Mouse (Mus musculus): ENCODE data around the gene Tgfbr2.
A peak's percentile ranks its signal among the peaks of the same experiment; 100 is the strongest.

Gene Tgfbr2

DNA sequence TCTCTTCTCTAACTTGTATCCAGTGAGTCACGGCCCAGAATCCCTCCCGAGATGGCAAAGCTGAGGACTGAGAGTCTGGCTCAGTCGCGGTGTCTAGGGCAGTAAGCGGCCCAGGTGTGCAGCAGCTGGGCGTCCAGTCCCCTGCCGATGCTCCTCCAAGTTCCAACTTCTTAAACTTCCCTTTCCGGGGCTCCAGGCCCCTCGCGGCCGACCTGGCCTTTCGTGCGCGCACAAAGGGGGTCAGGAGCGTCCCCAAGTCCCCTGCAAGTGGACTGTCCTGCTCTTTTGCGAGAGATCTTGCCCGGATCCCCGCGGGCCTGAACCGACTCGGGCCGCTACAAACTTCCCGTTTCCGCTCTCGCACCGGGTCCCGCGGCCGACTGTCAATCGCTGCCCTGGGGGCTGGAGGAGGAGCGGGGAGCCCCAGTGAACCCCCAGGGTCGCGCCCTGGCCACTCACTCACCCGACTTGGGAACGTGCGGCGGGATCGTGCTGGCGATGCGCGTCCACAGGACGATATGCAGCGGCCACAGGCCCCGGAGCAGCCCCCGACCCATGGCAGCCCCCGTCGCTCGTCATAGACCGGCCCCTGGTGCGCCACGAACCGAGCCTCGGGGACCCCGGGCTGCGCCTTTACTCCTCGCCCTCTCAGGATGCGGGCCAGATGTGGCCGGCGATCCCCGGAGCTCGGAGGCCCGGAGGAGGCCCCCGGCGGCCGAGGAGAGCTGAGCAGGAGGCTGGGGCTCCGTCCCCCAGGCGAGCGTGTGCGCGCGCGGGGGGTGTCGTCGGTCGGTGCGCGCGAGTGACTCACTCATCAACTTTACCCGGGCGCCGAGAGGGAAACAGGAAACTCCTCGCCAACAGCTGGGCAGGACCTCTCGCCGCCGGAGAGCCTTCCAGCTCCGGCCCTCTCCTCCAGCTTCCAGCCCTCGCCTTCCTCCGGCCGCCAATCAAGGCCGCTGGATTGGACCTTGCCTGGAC, at the start of gene Tgfbr2:
Gene Tgfbr2, minus strand, starts transcription at position 880 of the 981 bp plus-strand sequence.
- peak; percentile 90 to 93 for DNase-seq (ENCODE audit: low spot score in 2 of 2)

DNA sequence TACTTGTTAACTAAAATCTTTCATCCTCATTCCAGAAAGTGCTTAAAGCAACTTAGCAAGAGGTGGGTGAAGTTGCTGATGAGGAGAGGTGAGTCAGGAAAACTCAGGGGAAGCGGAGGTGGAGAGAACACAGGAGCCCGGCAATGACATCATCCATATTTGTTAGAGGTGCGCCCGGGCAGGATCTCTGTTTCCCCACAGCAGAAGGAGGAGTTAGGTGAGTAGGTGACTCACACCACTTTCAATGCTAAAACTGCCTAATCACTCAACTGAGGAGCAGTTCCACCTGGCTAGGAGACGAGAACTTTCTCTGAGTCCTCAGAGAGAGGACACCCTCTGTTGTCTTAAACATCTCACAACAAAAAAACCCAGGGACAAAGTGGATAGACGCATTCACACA, 48.2 kb upstream of the Tgfbr2 start:
- peak in 1 of 2 experiments; percentile 16 for DNase-seq (ENCODE audit: low spot score in 2 of 2)

DNA sequence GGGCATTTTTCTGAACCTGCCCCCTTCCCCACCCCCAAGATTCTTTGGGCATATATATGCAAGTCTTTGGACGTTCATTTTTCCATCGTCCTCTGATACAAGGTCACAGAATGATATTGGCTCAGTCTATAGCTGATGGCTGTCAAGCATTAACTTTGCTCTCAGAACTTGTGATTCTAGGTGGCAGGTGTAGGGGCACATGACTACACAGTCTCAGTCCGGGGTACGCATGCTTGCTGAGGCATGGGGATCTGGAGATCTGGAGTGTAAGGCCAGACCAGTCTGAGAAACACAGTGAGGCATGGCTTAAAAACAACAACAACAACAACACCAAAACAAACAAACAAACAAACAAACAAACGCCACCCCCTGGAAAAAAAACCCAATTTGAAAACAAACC, 47.5 kb upstream of the Tgfbr2 start:
- no peak for DNase-seq (ENCODE audit: low spot score in 2 of 2)

DNA sequence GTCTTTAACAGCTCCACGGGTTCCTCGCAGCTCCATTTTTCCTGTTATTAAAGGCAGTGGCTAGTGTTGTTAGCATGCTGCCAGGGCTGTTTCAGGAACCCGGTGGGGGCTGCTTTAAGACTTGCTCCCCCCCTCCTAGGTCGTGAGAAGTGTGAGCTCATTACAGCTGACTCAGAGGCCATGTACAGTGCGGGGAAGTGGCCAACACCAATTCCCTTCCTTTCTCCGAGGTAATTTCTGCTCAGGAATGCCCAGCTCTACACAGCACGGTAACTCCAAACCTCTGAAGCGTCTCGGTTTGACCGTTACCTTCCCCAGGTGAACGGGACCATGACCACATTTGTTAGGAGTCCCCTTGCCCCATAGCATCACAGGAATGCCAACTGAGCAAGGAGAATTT, 46.8 kb upstream of the Tgfbr2 start:
- no peak for DNase-seq (ENCODE audit: low spot score in 2 of 2)

DNA sequence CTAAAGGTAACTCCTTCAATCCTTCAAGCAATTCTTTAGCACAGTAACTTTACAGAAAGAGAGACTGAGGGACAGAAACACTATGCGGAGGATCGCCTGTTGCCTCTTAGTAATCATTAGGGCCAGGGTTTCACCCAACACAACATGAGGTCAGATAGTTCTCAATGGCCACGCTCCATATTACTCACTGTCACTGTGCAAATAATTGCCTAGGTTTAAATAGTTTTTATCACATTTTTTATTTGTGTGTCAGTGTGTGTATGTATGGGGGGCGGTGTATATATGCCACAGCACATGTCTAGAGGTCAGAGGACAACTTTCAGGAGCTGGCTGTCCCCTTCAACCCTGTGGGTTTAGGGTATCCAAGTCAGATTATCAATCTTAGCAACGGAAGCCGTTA, 46.4 kb upstream of the Tgfbr2 start:
- DNase-seq (ENCODE audit: low spot score in 2 of 2) = no peak

DNA sequence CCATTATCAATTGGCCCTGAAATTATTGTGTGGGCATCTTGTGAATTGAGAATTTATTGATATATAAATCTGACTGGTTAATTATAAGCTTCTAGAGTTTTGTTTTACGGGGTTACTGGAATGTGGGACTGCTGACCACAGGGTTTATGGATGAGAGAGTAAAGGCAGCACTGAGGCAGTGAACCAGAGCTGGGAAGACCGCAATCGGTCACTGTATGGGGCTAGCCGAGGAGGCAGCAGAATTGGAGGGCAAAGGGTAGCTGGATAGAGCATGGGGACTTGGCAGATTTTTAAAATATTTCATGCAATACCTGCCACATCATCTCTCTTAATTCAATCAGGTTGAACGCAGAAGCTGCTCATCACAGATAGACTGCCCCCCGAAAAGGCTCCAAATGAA, 45.5 kb upstream of the Tgfbr2 start:
- no peak for DNase-seq (ENCODE audit: low spot score in 2 of 2)

DNA sequence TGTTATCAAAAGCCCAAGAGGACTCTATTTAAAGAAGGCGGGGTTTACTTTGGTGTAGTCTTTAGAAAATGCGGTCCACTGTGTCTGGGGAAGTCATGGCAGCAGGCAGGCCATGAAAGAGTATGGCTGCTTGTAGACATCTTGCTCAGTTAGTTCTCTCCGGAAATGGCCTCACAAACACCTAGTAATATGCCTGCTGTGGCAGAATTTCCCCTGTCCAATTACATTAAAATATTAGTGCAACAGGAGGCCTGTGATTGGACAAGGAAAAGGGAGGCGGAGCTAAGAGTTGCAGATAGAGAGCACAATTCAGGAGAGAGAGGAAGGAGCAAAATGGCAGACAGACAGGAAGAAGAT, 45.0 kb upstream of the Tgfbr2 start:
- peak; percentile 35 to 50 for DNase-seq (ENCODE audit: low spot score in 2 of 2)

DNA sequence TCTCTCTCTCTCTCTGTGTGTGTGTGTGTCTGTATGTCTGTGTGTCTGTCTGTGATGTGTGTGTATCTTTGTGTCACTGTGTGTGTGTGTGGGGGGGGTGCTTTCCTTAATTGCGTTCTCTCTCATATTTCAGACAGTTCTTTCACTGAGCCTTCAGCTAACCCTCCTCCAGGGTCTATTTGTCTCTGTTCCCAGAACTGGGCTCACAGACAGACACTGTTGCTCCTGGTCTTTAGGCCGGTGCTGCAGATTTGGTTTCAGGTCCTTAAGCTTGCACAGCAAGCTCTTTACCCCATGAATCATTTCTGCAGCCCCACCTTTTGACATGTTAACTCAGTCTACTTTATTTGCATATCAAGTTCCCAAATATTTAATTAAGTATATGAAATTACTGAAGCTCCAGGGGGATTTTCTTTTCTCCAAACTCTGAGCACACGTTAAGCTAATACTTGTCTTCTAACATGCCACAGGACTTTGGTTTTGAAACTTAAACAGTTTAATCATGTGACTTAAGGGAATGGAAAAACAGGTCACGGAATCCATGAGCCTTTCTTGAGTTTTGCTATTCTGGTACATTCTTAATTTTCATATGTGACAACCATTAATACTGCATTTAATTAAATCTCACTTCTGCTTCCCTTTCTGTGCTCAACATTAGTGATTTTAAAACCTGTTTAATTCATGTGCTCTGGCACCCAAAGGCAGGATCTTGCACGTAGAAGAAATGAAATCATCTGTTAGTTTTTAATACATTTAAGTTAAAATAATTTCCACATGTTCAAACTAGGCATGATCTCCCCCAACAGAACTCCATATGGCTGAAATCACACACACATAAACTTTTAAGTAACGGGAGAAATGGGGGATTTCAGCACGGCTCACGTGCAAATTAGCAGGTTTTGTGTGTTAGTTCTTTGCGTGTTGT, 44.3 kb upstream of the Tgfbr2 start:
- peak in 1 of 2 experiments; percentile 23 for DNase-seq (ENCODE audit: low spot score in 2 of 2)

DNA sequence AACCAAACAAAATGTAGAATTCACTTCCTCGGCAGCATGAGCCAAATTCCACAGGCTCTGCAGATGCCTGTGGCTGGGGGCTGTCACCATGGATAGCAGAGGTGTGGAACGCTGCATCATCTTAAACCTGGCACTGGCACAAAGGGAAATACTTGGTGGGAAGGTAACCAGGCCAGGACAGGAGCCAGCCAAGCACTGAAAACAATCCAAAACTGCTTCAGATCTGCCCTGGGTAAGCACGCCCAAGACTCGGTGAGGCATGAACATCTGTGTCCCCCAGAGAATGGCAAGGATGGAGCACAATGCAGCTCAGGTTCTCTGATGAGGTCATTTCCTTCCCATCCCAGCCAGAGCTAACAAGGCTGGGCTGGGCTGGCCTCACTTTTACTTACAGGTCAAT, 43.6 kb upstream of the Tgfbr2 start:
- peak; percentile 81 to 82 for DNase-seq (ENCODE audit: low spot score in 2 of 2)

DNA sequence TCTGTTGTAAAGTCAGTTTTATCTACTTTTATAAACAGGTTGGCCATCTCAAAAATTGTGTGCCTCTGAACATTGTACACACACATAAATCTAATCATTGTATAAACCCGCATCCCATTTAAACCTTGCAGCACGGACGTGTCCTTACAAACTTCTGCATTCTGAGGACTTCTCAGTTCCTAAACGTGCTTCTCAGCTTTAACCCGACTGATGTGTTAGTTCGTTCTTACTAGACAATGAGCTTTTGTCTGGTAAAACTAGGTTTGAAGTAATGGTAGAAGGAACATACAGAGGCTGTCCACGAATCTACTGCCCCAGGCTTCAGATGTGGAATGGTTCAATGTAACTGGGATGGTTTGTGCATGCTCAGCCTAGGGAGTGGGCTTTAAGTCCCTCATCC, 41.9 kb upstream of the Tgfbr2 start:
- peak in 1 of 2 experiments; percentile 40 for DNase-seq (ENCODE audit: low spot score in 2 of 2)

DNA sequence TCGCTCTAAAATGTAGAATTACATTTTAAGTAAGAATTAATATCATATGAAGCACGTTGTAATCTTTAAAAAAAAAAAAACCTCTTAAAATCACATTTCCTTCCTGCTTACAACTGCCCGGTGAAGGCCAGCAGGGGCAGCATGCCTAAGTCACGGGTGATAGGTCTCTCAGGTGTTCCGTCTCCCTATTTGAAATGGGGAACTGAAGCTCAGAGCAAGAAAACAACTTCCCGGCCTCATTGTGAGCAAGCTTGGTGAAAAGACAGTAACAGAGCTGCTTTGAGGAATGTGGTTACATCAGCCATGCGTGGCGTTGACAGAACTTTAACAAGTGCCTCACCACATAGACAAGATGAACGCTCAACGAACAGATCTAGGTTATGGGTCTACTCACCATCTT, 41.5 kb upstream of the Tgfbr2 start:
- peak; percentile 88 to 91 for DNase-seq (ENCODE audit: low spot score in 2 of 2)

DNA sequence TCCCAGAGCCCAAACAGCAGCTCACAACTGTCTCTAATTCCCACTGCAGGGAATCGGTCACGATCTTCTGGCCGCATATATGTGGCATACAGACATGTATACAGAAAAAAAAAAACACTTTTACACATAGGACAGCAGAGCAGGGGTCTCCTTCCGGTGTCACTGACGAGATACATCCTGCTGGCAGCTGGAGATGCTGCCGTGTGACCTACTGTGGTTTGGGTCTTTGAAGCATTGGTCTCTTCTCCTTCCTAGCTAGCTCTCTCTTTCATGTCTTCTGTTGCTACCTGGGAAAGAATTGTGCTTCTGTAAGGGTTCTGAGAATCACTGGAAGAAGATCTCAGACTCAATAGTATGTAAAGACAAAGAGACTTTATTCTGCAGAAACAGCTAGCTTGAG, 39.1 kb upstream of the Tgfbr2 start:
- peak in 1 of 2 experiments; percentile 32 for DNase-seq (ENCODE audit: low spot score in 2 of 2)

DNA sequence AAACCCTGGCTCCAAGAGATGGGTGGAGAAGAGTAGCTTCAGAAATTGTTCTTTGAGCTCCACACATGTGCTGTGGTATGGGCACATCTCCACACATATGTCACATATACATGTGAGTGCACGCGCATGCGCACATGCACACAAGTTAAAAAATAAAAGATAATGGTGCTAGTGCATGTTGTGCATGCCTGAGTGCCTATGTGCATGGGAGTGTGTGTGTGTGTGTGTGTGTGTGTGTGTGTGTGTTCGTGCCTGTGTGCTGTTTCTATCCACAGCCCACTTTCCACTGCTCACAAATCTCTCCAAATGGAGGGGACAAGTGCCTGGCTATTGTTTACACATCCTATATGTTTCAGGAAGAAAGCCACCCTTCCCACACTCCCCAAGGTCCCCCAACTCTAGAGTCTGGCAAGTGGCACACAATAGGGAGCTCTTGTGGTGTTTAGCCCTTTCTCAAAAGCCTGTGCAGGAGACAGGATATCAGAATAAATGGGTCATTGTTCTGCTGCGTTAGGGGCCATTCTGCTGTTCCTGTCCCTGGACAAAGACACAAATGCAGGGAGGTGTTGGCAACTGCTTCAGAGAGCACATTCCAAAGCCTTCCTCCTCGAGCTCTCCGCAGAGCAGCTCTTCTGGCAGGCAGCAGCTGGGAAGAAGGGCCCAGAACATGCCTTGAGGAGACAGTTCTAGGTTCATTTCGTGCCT, 37.9 kb upstream of the Tgfbr2 start:
- DNase-seq (ENCODE audit: low spot score in 2 of 2) = no peak

DNA sequence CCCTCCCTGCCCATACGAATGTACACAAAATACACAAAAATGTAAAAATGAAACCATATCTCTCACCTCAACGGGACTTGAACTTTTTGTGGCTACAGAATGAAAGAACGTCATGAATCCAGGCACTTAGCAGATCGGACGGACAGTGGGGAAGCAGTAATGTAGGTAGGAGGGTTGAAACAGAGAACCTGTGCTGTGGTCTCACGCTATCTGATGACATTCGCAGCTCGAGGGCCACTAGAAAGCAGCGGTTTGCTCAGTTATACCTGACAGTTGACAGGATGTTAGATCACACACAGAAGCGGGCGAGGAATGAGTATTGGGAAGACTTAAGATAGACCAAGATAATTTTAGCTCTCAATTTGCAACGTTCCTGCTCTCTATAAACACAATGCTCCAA, 36.9 kb upstream of the Tgfbr2 start:
- no peak for DNase-seq (ENCODE audit: low spot score in 2 of 2)

DNA sequence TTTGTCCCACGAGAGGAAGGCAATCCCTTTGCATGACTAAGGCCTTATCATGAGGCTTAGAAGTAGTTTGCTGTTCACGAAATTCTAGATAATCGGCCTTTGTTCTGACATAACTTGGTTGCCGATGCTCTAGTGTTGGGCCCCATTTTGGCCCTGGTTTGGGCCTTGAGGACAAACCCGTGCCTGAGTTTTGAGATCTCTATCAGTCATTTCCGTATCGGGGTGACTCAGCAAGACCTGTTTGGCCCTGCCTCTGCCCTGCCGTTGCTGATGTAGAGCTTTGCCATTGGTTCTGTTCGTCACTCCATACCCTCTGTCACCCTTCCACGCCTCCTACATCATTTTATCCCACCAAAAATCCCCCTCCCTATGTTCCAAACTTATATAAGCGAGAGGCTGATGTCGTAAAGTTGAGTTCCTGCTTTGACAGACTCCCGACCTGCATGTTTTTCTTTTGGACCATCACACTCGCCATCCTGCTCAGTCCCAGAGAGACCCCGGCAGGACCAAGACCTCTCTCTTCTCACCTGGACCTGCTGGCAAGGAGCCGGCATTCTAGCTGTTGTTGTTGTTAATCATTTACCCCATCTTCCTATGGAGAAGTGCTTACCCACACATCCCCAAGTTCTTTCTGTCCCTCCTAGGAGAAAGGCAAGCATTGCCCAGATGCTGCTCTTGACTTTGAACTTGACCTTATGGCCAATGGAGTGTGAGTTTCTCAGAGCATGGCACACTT, 33.2 kb upstream of the Tgfbr2 start:
- no peak for DNase-seq (ENCODE audit: low spot score in 2 of 2)

DNA sequence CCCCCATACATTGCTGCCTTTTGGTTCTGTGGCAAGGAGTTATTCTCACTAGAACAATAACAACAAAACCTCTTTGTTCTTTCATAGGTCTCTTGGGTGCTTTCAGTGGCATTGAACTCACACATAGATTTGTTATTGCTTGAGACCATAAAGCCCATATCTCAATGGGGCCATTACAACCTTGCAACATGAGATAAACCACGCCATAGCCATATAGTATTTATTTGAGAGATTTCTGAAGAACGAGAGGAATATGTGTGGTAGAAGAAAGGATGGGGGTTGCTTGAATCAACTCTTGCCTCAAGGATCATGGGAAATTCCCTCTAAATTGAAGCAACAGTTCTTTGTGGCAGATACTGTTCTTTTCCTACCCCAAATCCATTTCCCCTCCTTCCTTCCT, 31.7 kb upstream of the Tgfbr2 start:
- DNase-seq (ENCODE audit: low spot score in 2 of 2) = no peak

DNA sequence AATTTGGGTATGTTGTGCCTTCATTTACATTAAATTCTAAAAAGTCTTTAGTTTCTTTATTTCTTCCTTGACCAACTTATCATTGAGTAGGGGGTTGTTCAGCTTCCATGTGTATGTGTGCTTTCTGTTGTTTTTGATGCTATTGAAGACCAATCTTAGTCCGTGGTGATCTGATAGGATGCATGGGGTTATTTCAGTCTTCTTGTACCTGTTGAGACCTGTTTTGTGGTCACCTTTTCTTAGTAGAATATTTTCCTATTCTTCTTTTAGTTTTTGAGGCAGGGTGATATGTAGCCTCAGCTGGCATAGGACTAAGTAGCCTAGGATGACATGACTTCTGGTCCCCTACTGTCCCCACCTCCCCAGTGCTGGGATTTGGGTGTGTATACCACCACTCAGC, 28.5 kb upstream of the Tgfbr2 start:
- DNase-seq (ENCODE audit: low spot score in 2 of 2) = no peak

DNA sequence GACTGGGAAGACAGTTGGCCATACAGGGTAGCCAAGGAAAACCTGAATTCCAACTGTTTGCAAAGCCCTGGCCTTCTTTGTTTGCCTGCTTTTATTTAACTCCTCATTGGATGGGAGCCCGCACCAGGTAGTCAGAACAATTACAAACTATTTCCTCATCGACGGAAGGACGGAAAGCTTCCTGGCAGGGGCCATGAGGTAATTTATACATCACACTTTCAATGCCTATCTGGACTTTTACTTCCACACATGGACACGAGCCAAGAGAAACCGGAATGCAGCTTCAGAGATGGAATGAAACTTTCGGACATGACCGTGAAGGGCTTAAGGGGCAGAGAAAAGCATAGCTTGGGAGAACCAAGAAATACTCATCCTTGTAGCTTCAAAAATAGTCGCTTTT, 24.0 kb upstream of the Tgfbr2 start:
- no peak for DNase-seq (ENCODE audit: low spot score in 2 of 2)

DNA sequence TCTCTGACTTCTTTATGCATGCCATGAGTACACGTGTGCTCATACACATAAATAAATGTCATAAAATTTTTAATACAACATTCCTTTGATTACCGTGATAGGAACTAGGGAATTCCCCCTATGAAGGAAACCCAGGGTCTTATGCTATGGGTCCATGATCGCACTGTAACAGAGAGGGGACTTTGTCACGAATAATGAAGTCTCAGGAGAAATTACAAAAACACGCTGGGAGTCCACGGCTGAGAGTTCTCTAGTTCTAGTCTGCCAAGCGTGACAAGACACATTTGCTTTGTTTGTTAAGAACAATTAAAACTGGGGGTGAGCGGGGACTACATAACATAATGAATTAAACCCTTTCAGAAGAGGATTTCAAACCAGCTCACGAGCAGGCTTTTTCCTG, 23.3 kb upstream of the Tgfbr2 start:
- DNase-seq (ENCODE audit: low spot score in 2 of 2) = peak; percentile 39 to 43

DNA sequence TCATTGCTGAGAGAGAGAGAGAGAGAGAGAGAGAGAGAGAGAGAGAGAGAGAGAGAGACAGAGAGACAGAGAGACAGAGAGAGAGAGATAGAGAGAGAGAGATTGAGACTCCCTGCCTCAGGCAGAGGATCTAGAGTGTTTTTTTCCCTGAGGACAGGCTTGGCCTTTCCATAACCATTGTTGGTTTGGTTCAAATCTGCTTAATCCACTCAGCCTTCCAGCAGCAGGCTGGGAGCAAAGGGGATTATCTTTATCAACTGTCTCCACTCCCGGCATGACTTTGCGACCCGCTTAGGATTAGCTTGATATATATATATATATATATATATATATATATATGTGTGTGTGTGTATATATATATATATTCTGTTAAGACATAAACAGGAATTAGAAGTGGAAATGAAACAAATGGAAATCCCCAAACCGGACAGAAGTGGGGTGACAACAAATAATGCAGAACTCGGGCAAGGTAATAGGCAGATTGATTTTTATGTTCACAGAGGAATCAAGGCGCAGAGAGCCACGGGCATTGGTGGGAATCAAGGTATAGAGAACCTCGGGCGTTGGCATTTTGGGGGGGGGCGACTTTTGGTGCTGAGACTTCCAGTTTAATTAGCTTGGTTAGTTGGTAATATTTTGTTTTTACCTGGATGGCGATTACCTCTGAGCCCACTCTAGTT, 22.5 kb upstream of the Tgfbr2 start:
- peak in 1 of 2 experiments; percentile 50 for DNase-seq (ENCODE audit: low spot score in 2 of 2)
